Mouse (Mus musculus) megakaryocyte progenitor cell, adult 5-6 weeks (primary cell): ENCODE data around the gene Trex2. TPM values are rescaled to one million over a fixed set of nuclear protein-coding genes. Genes with fewer than 3 reads are reported as not detected.

Source experiments
- ATAC-seq: replicated peaks from 2 replicates; pipeline ENCODE4 v1.8.0; 2016; ENCODE audit warnings: mild to moderate bottlenecking, moderate TSS enrichment, inconsistent platforms; ENCODE audit not compliant: poor library complexity
- total RNA-seq, 2 experiments: library from RNA; stranded (forward) in 1 of 2; stranded (reverse) in 1 of 2; fragments of 157-497, 149-512 nt in 1 of 2; fragments of 200-1000 nt in 1 of 2; gene quantifications; 2 replicates each; pipeline versions ENCODE4 v1.2.3 to v1.2.4; 2015 to 2017

Gene Trex2
- total RNA-seq (2015) (not detected in 2 replicates), total RNA-seq (2017) (not detected in 2 replicates)

DNA sequence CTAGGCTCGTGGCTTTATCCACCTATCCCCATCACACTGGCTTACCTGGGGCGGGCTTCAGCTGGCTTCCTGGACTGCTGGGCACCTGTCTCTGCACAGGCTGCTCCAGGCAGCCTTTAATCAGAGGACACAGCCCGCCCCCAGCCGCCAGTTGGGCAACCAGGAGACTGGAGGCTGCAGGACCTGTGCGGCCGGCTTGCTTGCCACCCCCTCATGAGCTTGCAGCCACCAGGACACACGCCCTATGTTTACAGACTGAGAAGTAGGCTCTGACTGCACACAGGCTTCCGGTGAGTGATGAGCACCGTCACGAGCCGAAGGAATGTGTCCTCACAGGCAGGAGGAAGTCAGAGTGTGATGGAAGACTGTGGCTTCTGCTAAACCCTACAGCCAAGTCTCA is at the start of gene Trex2:
TSS of gene Trex2 (minus strand) at position 93 of the 400 bp plus-strand sequence.
- no peak for ATAC-seq

DNA sequence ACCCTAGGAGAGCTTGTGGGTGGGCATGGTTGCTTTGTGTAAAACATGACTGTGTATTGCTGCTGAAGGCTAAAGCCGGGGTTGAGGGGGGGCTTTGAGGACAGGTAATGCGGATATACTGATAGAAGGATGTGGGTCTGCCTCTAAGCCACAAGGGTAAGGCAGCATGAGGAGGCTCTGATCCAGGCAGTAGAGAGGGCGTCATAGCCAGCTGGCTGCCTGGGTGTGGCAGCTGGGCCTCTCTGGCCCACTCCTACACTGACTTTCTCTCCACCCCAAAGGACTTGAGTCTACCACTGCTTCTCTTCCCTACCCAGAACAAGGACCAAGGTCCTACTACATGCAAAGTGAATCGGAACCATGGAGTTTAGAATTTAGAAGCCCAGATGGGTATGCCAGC is 49.7 kb upstream of the Trex2 start:
- no peak for ATAC-seq

DNA sequence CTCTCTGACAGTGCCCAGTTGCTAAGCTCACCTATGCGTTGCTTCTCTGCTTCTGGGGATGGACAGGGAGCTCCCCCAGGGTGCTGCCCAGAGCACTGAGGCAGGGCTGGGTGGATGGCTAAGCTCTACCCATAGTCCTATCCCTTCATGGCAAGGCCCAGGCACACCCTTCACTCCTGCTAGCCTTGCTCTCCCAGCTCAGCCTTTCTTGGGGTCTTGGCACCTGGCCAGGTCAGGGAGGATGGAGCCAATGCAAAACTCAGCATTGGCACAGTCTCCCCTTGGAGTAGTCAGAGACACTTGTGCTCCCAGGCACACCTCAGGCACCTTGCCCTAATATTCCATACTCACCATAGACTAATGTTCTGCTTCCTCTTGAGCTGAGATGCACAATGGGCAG is 48.9 kb upstream of the Trex2 start:
- no peak for ATAC-seq

DNA sequence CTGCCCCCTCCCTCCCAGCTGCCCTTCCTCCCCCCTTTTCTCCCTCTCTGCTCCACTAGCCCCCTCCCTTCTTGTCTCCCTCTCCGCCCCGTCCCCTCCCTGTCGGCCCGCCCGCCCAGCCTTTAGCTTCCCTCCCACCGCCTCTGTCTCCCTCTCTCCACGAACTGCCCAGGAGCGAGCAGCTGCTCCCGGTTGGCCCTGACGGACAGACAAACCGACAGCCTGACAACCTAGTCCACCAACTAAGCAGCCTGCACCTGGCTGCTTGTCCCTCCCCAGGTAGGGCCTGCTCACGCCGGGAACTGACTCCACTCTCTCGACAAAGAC is 48.3 kb upstream of the Trex2 start, which contains the start of gene Bgn:
TSS of gene Bgn (plus strand) at position 119 of the 327 bp plus-strand sequence.
- no peak for ATAC-seq

DNA sequence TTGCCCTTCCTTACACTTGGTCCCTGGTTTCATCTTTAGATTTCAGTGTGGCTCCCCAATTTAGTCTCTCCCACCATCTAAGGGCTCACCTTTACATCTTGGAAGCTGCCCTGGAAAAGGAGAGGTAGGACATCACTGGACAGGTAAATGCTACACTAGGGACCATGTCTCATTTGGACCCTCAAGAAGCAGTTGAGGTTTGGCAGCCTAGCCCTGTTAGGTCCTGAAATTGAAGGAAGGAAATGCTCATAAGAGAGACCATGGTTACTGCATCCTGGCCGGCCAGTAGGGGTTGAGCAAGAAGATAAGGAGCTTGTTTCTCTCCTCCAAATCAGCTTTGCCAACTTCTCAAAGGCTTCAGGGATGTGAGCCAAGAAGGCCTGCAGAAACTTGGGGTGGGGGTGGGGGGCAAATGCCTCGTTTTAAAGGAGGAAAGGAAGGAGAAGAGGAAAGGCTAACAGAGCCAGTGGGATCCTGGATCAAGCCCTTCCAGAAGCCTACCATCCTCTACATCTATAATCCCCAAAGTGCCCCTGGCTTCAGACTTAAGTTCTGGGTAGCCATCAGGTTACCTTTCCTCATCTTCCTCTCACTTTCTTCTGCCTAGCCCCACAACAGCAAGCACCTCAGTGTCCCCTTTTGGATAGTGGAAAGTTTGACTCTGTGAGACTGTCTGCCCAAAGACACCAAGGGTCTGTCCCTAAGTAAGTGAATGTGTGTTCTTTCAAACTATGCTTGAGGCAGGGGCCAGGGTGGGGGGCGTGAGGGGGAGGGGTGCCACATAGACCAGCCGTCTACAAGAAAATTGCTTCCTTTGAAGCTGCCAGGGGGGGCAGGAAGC is 47.7 kb upstream of the Trex2 start:
- ATAC-seq: no peak; the same call in 1 of the 2 replicates

DNA sequence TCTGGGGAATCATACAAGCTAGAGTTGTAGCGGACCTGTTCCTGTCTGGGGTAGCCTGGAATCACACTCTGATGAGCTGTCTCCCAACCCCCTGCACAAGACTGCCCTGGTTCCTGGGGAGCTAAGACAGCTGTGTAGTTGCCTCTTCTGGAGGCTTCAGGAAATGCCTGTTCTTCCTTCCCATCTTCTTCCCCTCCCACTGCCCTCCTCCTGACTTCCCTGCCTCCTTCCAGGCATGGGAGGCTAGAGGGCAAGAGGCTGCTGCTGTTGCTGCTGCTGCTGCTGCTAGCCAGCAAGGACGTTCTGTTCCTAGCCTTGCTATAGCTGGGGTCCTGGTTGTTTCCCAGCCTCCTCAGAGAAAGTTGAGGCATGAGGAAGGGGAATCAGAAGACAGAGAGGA is 45.2 kb upstream of the Trex2 start:
- no peak for ATAC-seq

DNA sequence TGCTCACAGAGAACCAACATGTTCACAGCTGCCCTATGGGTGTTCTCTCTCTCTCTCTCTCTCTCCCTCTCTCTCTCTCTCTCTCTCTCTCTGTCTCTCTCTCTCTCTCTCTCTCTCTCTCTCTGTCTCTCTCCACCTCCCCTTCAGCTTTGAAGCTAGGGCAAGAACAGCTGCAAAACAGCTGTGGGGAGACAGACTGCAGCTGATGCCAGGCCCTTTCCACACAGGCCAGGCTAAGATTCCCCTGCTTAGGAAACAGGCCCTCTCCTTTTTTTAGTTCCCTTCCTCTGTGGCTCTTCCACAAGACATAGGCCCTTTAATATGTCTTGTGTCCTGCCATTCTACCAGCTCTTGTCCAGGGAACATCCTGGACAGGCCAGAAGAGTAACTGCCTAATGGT is 44.5 kb upstream of the Trex2 start:
- ATAC-seq: no peak

DNA sequence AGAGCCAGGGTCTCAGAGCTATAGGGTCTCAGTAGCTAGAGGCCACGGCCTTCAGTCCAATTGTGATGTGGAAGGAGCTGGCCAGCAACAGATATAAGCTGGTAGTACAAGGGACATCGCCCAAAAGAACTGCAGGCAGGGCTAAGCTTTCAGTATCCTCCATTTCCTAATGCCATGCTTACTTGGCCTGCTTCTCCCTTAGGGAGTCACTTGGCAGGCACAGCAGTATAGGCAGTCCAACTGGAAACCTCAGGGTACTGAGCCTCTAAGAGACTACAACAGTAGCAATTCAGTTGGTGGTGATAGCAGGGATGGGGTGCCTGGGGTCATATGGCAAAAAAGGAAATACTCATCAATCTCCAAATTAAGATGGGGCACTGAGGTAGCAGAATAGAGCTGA is 42.4 kb upstream of the Trex2 start:
- ATAC-seq: no peak

DNA sequence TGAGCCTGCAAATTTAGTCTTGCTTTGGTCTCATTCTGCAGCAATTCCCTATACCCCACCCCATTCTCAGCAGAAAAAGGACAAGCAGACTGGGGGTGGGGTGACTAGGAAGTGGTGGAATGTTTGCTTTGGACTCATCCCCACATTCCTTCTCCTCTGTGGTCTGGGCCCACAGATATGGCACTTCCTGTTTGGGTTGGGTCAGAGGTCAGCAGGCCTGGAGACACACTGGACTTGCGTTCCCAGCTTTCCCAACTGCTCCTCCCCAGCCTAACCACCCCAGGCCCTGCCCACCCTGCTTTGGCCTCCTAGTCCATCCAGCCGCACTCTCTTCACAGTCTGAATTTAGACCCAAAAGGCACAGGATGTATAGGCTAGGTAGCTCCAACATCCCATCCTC is 41.5 kb upstream of the Trex2 start:
- no peak for ATAC-seq

DNA sequence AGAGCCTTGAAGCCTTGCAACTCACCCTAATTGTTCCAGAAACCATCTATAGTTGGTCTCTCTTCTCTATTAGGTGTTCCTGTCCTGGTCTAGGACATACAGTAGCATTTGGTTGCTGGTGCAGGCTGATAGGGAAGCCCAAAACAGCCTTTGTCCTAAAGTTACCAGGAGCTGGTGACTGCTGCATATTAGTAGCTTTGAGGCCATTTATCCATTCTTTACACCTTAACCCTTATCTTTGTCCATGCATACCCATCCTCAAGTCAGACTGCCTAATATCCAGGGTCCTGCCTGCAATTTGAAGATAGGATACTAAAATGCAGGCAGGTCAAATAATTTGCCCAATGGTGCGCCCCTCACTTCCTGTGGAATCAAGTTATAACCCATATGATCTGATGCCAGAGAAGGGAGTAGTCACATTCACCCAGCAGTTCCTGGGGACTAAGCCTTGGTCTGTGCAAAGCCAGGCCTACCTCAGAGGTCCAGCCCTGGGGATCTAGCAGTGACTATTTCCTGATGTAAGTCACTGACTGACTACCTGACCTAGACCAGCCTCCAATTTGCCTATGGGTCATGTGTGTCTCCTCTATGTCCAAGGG is 40.6 kb upstream of the Trex2 start:
- ATAC-seq: peak; percentile 71

DNA sequence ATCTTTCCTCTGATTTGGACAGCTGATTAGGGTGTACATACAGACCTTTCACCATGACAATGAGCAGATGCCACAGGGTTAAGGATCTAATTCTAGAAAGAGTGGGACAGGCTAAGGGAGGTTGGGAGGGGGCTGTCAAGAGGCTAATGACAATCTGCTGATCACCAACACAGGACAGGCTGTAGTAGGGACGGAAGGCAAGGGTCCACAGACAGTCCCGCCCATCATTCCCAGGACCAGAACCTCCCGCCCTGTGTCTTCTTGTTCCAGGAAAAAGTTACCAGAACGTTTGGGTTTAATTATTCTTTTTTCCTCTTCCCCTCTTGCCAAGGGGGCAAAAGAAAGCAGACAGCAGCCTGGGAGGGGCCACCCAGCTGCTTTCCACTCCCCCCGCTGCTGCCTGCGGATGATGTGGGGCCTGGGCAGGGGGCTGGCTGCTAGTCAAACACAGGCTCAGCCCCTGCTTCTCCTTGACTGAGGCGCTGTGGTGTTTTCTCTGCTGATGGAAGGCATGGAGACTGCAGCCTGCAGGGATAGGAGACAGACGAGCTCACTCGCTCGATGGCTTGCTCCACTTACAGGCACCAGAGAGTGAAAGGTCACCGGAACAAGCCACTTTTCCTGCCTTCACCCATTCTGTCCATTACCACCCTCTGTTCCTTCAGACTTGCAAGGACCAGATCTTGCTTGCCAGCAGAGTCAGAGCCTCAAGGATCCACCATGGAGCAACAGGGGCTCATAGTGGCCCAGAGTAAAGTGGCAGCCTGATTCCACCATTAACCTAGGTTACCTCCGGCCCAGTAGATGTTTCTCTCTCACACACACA is 39.4 kb upstream of the Trex2 start:
- ATAC-seq: no peak

DNA sequence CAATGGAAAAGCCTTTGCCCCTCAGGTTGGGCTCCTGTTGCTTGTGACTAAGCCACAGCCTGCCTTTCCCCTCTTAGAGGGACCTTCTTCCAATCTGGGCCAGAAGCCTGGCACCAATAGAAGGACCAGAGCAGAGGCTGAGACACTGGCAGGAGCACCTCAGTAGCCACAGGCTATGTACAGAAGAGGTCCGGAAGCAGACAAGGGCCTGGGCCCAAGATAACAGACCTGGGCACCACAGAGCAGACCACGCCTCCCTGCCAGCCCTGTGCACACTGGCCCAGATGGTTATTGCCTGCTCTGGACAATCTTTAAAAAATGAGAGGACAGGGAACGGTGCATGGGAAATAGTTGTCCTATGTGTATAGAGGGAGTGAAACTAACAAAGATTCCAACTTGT is 36.6 kb upstream of the Trex2 start:
- peak; percentile 92 for ATAC-seq

DNA sequence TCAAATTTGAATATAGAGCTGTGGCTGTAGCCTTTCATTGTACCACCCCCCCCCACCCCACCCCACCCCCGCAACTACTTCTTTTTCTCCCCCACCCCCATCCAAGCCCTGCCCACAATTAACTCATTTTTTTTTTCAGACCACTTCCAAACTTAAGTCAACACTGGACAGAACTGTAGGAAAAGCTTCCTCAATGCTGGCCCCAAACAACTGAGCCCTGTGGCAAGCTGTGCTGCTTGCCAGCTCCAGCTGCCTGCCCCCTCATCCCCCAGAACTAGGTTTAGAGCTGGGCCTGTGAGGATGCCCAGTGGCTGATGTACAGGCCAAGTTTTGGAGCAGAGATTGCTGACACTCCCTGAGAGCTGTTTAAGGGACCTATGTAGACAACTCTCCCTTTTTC is 33.6 kb upstream of the Trex2 start:
- ATAC-seq: no peak

DNA sequence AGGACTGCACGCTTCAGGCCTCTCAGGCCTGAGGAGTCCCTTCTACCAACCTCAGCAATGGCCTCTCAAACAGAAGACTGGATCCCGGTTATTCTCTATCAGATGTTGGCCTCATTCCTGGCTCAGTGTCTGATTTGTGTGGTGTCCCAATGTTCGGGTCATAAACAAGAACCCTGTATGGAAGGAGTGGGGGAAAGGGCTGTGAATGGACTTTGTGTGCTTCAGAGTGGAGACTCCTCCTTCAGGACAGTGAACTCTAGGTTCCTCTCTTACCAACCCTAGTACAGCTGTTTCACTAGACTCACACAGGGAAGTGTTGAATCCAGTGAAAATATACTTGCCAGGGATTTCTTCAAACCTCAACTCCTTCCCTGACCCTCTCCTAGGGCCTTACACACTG is 33.2 kb upstream of the Trex2 start:
- ATAC-seq: no peak

DNA sequence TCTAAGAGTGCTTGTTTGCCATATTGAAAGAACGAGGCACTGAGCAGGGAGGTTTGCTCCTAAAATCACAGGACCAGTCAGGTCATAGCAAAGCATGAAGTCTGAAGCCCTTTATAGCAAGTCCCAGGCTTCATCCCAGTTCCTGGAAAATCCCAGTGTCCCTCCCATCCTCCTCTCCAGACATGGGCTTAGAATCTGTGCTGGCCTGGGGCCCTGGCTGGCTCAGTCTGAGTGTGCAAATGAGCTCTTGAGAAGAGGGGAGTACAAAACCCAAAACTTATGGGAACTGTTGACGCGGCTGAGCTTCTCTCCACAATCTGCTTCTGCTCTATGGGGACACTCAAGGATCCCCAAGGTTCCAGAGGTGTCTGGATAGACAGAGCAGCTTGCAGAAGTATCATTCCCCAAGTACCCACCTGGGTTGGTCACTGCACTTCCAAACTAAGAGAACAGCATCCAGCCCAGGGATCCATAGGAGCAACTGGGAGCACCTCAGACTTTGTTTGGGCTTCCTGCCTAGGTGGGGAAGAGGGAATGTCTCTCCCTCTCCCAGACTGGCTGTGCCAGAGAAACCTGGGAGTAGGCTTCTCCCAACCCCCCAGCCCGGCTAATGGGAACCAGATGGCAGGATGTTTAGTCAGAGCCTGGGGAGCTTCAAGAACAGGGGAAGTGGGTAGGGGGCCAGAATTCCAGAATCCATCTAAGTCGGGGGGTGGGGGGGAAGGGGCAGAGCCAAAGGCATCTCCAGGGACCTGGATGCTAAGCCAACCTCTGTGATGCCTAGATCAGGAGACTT is 32.5 kb upstream of the Trex2 start:
- no peak for ATAC-seq

DNA sequence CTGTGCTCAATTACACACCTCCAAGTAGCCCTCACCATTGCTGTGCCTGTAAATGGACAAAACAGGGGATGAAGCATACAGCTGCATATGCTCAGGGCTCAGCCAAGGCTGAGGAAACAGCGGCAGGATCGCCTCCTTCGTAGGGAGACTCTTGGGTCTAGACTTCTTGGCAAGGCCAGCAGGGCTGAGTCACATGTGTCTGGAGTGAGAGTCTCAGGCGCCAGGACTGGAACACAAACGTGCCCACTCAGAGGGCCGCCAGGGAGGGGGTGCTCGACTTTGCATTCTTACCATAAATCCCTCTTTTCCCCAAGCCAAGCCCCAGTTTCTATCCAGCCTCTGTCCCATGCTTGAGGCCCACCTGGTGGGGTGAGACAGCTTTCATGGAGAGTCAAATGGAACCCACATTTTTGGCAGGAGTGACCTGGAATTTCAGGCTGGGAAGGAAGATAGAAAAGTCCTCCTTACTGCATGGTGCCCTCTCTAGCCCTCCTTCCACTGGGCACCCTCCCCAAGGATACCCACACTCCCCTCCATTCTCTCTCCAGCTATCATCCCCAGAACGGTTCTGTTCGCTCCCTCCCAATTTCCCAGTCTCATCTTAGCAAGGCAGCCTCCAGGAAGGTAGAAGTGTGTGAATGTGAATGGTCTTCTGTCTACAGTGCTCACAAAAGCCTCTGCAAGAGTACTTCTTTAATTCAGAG is 30.5 kb upstream of the Trex2 start:
- ATAC-seq: no peak

DNA sequence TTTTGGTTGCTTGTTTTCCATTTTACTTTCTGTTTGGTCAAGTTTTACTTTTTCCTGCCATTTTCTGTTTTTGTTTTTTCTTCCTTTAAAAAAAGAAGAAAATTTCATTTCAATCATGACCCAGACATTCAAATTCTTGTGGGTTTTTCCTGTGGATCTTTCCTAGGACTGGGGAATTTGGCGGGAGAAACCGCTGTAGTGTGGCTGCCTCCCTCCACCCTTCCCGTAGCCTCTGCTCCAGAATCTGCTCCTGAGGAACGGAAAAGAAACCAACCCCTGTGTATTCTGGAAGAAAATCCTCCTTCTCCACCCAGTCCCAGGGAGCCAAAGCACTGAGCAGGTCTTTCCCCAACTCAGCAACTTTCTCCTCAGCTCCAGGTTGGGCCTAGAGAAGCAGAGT is 25.6 kb upstream of the Trex2 start:
- no peak for ATAC-seq

DNA sequence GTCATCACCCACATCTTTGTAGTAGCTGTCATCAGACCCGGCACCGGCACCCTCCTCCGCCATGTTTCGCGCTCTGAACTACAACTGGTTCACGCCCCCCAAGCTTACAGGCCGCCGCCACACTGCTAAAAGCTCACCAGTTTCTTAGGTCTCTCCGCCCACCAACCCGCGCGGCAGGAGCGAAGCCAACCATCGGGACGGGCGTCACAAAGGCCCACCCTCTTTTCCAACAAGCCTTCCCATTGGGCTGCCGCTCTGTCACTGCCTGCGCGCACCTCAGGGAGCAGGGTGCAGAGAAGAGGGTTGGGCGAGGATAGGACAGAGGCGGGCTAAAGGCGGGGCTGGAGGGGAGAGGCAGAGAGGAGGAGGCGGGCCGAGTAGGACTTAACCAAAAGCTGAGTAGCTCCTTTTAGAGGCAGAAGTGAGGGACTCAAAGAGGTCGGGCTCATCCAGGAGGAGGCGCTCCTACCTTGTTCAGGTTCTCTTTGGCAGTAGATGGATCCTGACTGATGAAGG is 23.8 kb upstream of the Trex2 start, which contains the start of gene Haus7:
TSS of gene Haus7 (minus strand) at position 168 of the 516 bp plus-strand sequence.
- peak; percentile 99 for ATAC-seq

DNA sequence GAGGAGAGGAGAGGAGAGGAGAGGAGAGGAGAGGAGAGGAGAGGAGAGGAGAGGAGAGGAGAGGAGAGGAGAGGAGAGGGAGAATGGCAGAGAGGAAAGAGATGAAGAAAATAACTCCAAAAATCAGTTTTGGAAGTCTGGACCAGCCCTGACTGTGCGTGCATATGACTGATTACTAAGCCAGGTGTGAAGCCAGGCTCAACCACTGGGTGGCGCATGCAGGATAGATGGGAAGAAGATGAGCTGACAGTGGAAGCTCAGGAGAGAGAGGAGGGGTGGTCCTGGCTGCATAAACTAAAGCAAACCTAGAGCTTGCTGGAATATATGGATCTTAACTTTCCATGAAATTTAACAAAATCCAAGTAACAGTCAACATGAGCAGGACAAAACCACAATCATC is 16.8 kb upstream of the Trex2 start:
- ATAC-seq: peak; percentile 91

DNA sequence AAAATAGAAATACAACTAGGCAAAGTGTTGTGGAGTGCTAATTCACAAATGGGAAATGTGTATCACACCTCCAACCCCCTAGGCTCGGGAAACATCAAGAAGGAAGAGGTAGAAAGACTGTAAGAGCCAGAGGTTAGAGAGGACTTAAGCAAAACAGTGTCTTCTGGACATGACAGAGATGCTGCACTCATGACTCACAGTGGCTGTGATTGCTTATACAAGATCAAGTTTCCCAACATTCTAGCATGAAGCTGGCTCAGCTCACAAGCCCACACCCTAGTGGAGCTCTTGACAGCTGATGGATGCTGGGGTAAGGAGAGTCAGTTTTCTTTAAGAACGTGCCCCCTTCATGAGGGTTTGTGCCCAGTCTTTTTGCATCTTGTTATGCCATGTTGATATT is 6.3 kb upstream of the Trex2 start:
- ATAC-seq: no peak
